Mouse (Mus musculus) layer of hippocampus, adult 11-12 months (tissue): ENCODE results near the gene Gle1.
A peak's percentile ranks its signal among the peaks of the same experiment; 100 is the strongest.

Experiments
- DNase-seq: peaks from one replicate; pipeline ENCODE4 v3.0.0; 2022; ENCODE audit warnings: low spot score

Gle1 gene

GRCm38 (mm10) chr2:29964354-29965249 lies 29.4 kb downstream of the Gle1 start:
- peak; percentile 62 for DNase-seq

- peak; percentile 96 for DNase-seq
Observed at GRCm38 (mm10) chr2:29965250-29965843, 30.1 kb downstream of the Gle1 start, which contains the start of gene Sptan1. Gene Sptan1, plus strand, starts transcription at chr2:29965560.

- DNase-seq = peak; percentile 45
Observed at GRCm38 (mm10) chr2:29965906-29966305, 30.7 kb downstream of the Gle1 start.

GRCm38 (mm10) chr2:29966826-29967225 lies 31.6 kb downstream of the Gle1 start:
- DNase-seq = no peak

GRCm38 (mm10) chr2:29967768-29968167 lies 32.5 kb downstream of the Gle1 start:
- DNase-seq = no peak

GRCm38 (mm10) chr2:29968638-29969037 lies 33.4 kb downstream of the Gle1 start:
- no peak for DNase-seq

- peak; percentile 67 for DNase-seq
Observed at GRCm38 (mm10) chr2:29971838-29972635, 36.8 kb downstream of the Gle1 start.

GRCm38 (mm10) chr2:29973525-29973924 lies 38.3 kb downstream of the Gle1 start:
- DNase-seq = no peak

- DNase-seq = peak; percentile 51
Observed at GRCm38 (mm10) chr2:29977307-29977706, 42.1 kb downstream of the Gle1 start.

- DNase-seq = no peak
Observed at GRCm38 (mm10) chr2:29980661-29981060, 45.4 kb downstream of the Gle1 start.

- no peak for DNase-seq
Observed at GRCm38 (mm10) chr2:29991962-29992361, 56.7 kb downstream of the Gle1 start.

GRCm38 (mm10) chr2:30009101-30009500 lies 73.9 kb downstream of the Gle1 start:
- DNase-seq = no peak
